Mouse (Mus musculus): ENCODE measurements around the gene Cys1.

DNA sequence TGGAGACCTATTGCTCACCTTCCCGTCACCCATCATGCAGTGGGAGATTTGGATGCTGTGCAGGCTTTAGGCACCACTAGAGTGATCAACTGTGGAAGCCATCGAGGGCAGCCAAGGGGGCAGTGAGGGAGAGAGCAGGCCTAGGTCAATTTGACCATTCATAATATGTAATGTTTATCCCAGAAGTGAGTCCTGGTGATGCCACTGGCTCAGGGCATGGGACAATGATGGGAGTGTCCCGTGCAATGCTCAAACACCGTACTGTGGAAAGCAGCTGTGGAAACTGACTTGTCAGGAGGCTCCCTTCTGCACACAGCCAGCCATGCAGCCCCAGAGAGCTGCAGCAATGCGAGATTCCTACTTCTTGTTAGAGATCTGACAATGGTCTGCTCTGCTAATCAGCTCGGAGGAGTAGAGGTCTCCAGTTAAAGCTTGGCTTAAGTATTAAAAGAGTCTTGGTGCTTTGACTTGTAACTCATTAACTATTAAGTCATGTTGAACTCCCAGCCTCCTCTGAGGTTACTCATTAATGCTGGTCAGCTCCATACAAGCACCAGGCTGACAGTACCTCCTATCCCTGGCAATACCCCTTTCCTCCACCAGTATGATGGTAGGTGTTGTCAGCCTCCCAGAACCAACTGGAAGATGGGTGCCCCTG lies 4.6 kb upstream of the Cys1 start:
- TF ChIP-seq CTCF (IDR thresholded peaks at IDR 0.05; ENCODE audit: low read depth) (no peak), EP300 (IDR thresholded peaks at IDR 0.05; ENCODE audit: low read depth) (no peak)

Data from heart, postnatal 0 days (tissue).